Mouse (Mus musculus) intestine, postnatal 0 days (tissue): Measurements from ENCODE around the gene Guca2a. TPM values are rescaled to one million over a fixed set of nuclear protein-coding genes. Genes with fewer than 3 reads are reported as not detected.

ENCODE experiments used
- ATAC-seq: fragments of 200-750 bp; cut with Nextera tagmentation; 2 replicates; pipeline ENCODE4 v1.8.0; 2017; ENCODE audit warnings: mild to moderate bottlenecking, moderate TSS enrichment, moderate library complexity
- H3K27ac ChIP-seq: fragments of 300-500 bp; sonication (generic); 2 replicates; pipeline ENCODE4 v1.5.1; 2014; ENCODE audit warnings: mild to moderate bottlenecking, low read depth, low read length, moderate library complexity
- H3K27me3 ChIP-seq: fragments of 300-500 bp; sonication (generic); replicated peaks from 2 replicates; pipeline ENCODE4 v1.6.1; 2014; ENCODE audit warnings: low read length, mixed read lengths; ENCODE audit not compliant: control insufficient read depth, insufficient read depth
- H3K36me3 ChIP-seq: fragments of 300-500 bp; sonication (generic); 2 replicates; pipeline ENCODE4 v1.6.1; 2014; ENCODE audit warnings: mild to moderate bottlenecking, moderate library complexity; ENCODE audit not compliant: control insufficient read depth, insufficient read depth
- H3K4me1 ChIP-seq: fragments of 300-500 bp; sonication (generic); replicated peaks from 2 replicates; pipeline ENCODE4 v1.6.1; 2014; ENCODE audit warnings: antibody characterized with exemption, low read length, mixed read lengths; ENCODE audit not compliant: control insufficient read depth, insufficient read depth
- H3K4me2 ChIP-seq: fragments of 300-500 bp; sonication (generic); replicated peaks from 2 replicates; pipeline ENCODE4 v1.6.1; 2014; ENCODE audit warnings: low read depth, mild to moderate bottlenecking, moderate library complexity
- H3K4me3 ChIP-seq: fragments of 300-500 bp; sonication (generic); 2 replicates; pipeline ENCODE4 v1.5.1; 2014; ENCODE audit warnings: low read depth, low read length
- H3K9ac ChIP-seq: fragments of 300-500 bp; sonication (generic); 2 replicates; pipeline ENCODE4 v1.6.1; 2014; ENCODE audit warnings: mild to moderate bottlenecking, low read depth, low read length
- H3K9me3 ChIP-seq: fragments of 300-500 bp; sonication (generic); 2 replicates; pipeline ENCODE4 v1.6.1; 2016; ENCODE audit warnings: mixed run types; ENCODE audit not compliant: control insufficient read depth
- CTCF ChIP-seq: sonication (generic); IDR thresholded peaks from 2 replicates; pipeline ENCODE4 v1.5.1; 2016; ENCODE audit warnings: low read depth, mild to moderate bottlenecking, control low read depth, antibody characterized with exemption, moderate library complexity
- WGBS: fragments of 180-500 bp; shearing (Covaris S2); extraction: QIAGEN DNeasy Blood & Tissue Kit; methylation state at CpG from one replicate; pipeline ENCODE4 v1.1.7; 2014; 5-methylcytosine and 5-hydroxymethylcytosine counted together
- polyA plus RNA-seq: library from polyadenylated mRNA; unstranded; fragments of >200 nt; fragmentation: Nextera tagmentation; extraction: Ambion mirVana; gene quantifications from 2 replicates; pipeline ENCODE4 v1.2.1, GENCODE M21; 2015

Guca2a gene
- polyA plus RNA-seq, 1 experiment from 2014 or later = 1,981 TPM

DNA sequence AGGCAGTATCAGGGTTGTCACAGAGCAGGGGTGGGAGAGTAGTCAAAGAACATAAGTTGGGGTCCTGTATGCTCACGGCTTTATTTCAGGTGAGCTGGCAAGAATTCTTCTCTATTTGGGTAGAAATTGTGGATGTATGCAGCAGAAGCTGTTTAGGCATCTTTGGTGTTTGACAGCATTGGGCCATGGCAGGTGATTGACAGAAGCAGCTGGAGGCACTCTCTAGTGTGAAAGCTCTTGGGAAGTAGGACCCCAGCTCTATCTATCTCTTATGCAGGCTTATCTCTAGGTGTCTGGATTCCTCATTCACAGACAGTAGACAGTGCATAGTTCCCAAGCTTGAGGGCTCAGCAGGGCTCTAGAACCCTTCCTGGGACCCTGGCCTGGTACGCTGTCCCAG is 48.2 kb downstream of the Guca2a start:
- Histone ChIP-seq H3K36me3 (no peaks in the 10 kb centered on the region), H3K27ac (no peak overlapping the region), H3K4me2 (no peak overlapping the region), H3K4me3 (no peak overlapping the region), H3K4me1 (no peaks in the 10 kb centered on the region), H3K9me3 (no peaks in the 10 kb centered on the region), H3K27me3 (no peaks in the 10 kb centered on the region), H3K9ac (no peak overlapping the region)
- no peak for TF ChIP-seq CTCF
- ATAC-seq = no peak
- 95% methylated on average over 2 of the region's 2 CpGs for WGBS

Other genes with a start within 250 kb of the Guca2a start
- 0.64 and 1.3 TPM in 2 replicates for gene Ccdc30, start 222.2 kb upstream of the Guca2a start, polyA plus RNA-seq
- 83.9 and 92.5 TPM in 2 replicates for gene Ppcs, start 215.3 kb upstream of the Guca2a start, polyA plus RNA-seq
- 0.52 and 0.59 TPM in 2 replicates for gene Zmynd12, start 214.9 kb upstream of the Guca2a start, polyA plus RNA-seq
- gene Rimkla, start 145.1 kb upstream of the Guca2a start, polyA plus RNA-seq = 0.35 TPM in 2 replicates
- 11.8 and 13.9 TPM in 2 replicates for gene Foxj3, start 100.7 kb upstream of the Guca2a start, polyA plus RNA-seq
- 4.8 and 5.9 TPM in 2 replicates for gene Frg2f1, start 98.2 kb upstream of the Guca2a start, polyA plus RNA-seq
- gene Guca2b, start 21.2 kb downstream of the Guca2a start, polyA plus RNA-seq = 1,738 and 1,809 TPM in 2 replicates
- gene Hivep3, start 96.1 kb downstream of the Guca2a start, polyA plus RNA-seq = 4.0 and 4.1 TPM in 2 replicates